ENCODE assay signal across 8 mouse cellular contexts in the genomic region with DNA sequence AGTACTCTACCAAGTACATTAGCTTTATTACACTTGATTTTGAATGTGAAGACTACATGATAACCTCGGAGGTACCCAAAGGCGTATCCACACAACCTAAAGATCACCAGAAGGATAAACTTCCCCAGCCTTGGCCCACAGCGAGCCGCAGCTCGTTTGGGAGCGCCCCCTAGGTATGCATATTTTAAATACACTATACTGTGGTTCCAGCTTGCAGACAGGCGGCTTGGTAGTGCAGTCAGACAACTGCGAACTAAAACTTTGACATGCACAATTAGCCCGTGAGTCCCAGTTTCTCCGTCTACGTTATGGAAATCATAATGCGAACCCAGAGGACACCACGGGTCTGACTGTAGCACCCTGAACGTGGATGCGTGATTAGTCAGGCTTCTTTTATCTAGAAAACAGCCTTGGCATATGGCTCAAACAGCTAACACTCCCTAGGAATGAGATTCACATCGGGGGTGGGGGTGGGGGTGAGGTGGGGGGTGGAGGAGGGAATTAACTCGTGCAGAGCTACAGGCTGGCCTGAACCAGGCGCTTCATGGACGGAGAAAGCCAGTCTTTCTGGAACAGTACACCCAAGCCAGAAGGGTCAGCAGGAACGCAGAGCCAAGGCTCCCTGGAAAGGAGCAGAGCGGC. TPM values are rescaled to one million over a fixed set of nuclear protein-coding genes. Genes with fewer than 3 reads are reported as not detected.
A peak's percentile ranks its signal among the peaks of the same experiment; 100 is the strongest.
DNase-seq lines count a peak whose midpoint lies in the region; TF ChIP-seq lines count a peak whose summit lies in the region.

No protein-coding gene starts in this region.

- H3K36me3 ChIP-seq in thymus, adult 2 months (ENCODE audit: control insufficient read depth, insufficient read depth, low read length), result no peaks in the 10 kb centered on the region

- H3K27ac ChIP-seq in thymus, adult 2 months (ENCODE audit: control insufficient read depth, insufficient read depth, low read length), result no peak overlapping the region

- 7% methylated on average over 21 of the region's 21 CpGs for WGBS in thymus, adult 2 months

- no peaks in the 10 kb centered on the region for H3K27me3 ChIP-seq in thymus, adult 2 months (ENCODE audit: control insufficient read depth, insufficient read depth, low read length)

- DNase-seq in thymus, adult 2 months, result peak; percentile 39
- no peak for DNase-seq in thymus, adult 18-20 months
- peak; percentile 67 for DNase-seq in embryo, embryonic 9.5 days (ENCODE audit: extremely low spot score)
- peak; percentile 59 to 63 for DNase-seq in heart, postnatal 10 days
- peak; percentile 54 to 61 for DNase-seq in kidney, postnatal 36 days
- DNase-seq in mesoderm, embryonic 11.5 days (ENCODE audit: low read depth, low spot score), result peak; percentile 63
- DNase-seq in yolk sac, embryonic 10.5 days (ENCODE audit: low spot score), result peak; percentile 33
- DNase-seq in spleen, adult 18-20 months, result no peak

- intact Hi-C loops in heart, postnatal 10 days (cut with DNase I), result loop anchor here (5.0 to 10.0 kb wide), 3 partner anchors 98 to 1042 kb away; a partner anchor contains a TSS

- TF ChIP-seq CTCF in thymus, adult 2 months (IDR thresholded peaks at IDR 0.05; ENCODE audit: borderline replicate concordance, control insufficient read depth, extremely low read depth, insufficient read depth, low read length, poor library complexity), result peak; percentile 44; the same call in 1 of the 2 replicates

- peaks cover 25% of the 10 kb centered on the region for H3K4me1 ChIP-seq in thymus, adult 2 months (replicated peaks; ENCODE audit: control insufficient read depth, insufficient read depth, low read length)

- peak overlapping the region; percentile 70 for H3K4me3 ChIP-seq in thymus, adult 2 months (ENCODE audit: control insufficient read depth, insufficient read depth, low read length)

- no peak for TF ChIP-seq POLR2A in thymus, adult 2 months (IDR thresholded peaks at IDR 0.05; ENCODE audit: control insufficient read depth, extremely low read depth, insufficient read depth, low read length, poor library complexity)

RNA-seq across cellular contexts. Expression of a gene that starts 0.7 kb away (rescaled TPM):
- 2.5 and 3.3 TPM in 2 replicates for polyA plus RNA-seq in thymus, adult 2 months (2012; rRNA removed)
- 10 to 100 TPM in 1 of 2 experiments, 1 to 10 TPM in 1; 8.8 to 10.9 TPM for total RNA-seq in heart, postnatal 10 days (2021)

RNA-seq across cellular contexts. Expression of a gene that starts 58.5 kb away (rescaled TPM):
- 0.04 and 0.16 TPM in 2 replicates for polyA plus RNA-seq in thymus, adult 2 months (2012; rRNA removed)
- total RNA-seq in heart, postnatal 10 days (2021), result not detected

Comparison
In these comparisons a context has a peak if more than half of its experiments do, and no peak if none do; other contexts are left out.
1. DNase-seq: peak in thymus, adult 2 months (single experiment), embryo, embryonic 9.5 days (single experiment), heart, postnatal 10 days (2 of 2), kidney, postnatal 36 days (2 of 2), mesoderm, embryonic 11.5 days (single experiment) and yolk sac, embryonic 10.5 days (single experiment); none in thymus, adult 18-20 months (0 of 2) and spleen, adult 18-20 months (0 of 2).